Mouse (Mus musculus) urinary bladder, postnatal 10 days (tissue): Measurements from ENCODE around the gene Gm14418.
"Not testable (repeated sequence)": the region's sequence is repeated elsewhere in the genome, so short reads cannot be mapped to it uniquely, and the experiment has no call there.

Source experiments
- DNase-seq: peaks from one replicate; pipeline ENCODE4 v3.0.0; 2022; ENCODE audit warnings: low spot score

Gm14418 gene

DNA sequence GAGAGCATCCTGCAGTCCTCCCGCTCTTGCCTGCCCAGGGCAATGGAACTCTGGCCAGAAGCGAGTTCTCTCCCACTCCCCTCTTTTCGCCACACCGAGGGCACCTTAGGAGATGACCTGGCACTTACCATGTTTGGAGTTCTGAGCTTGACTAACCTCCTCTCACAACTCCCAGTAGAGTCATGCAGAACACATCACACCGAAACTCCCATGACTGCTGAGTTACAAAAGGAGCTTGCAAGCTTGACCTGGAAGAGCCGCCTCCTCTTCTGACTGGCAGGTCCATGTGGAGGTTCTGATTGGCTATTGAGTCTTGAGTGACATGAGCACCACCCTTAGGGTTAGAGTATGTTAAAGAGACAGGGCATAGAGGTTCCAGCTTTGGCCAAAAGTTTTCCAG lies at the start of gene Gm14418:
TSS of gene Gm14418 (minus strand) at position 225 of the 400 bp plus-strand sequence.
- not testable (repeated sequence) for DNase-seq
